Mouse (Mus musculus): ENCODE measurements around the gene Mlst8. TPM values are rescaled to one million over a fixed set of nuclear protein-coding genes. Genes with fewer than 3 reads are reported as not detected.

Mlst8 gene
- 20.4 and 22.8 TPM in 2 replicates for polyA plus RNA-seq (2011; ENCODE audit: insufficient read depth, insufficient read length, low read depth, missing spikeins)

GRCm38 (mm10) chr17:24478663-24479380, at the start of gene Mlst8:
Gene Mlst8, minus strand, starts transcription at chr17:24479078.
- H3K9me3 ChIP-seq (replicated peaks; ENCODE audit: control insufficient read depth, insufficient read depth, low read length, poor library complexity, severe bottlenecking), result no peaks in the 10 kb centered on the region
- H3K4me1 ChIP-seq (ENCODE audit: control insufficient read depth, insufficient read depth, low read length), result peaks cover 1% of the 10 kb centered on the region
- peak within 1 kb of the TSS; percentile 94 for H3K4me3 ChIP-seq (ENCODE audit: low read depth, low read length)
- peaks cover 5% of the 10 kb centered on the region; the same call in 1 of the 2 replicates for H3K36me3 ChIP-seq (ENCODE audit: control insufficient read depth, insufficient read depth, low read length, poor library complexity, severe bottlenecking)
- H3K27me3 ChIP-seq (ENCODE audit: control insufficient read depth, insufficient read depth, low read length, poor library complexity, severe bottlenecking), result no peaks in the 10 kb centered on the region
- TF ChIP-seq CTCF (IDR thresholded peaks at IDR 0.05; ENCODE audit: low read depth, low read length) (peak; percentile 92), POLR2A (IDR thresholded peaks at IDR 0.05; ENCODE audit: insufficient read depth, low read length) (peak; percentile 37), EP300 (IDR thresholded peaks at IDR 0.05; ENCODE audit: insufficient read depth, low read depth, low read length) (0 out of 2 replicates have a peak, but pooled peaks have one; percentile 34)
- H3K27ac ChIP-seq (ENCODE audit: insufficient read depth, low read length), result peak within 1 kb of the TSS; percentile 86
- H3K9ac ChIP-seq (ENCODE audit: low read depth, poor library complexity, severe bottlenecking), result peak within 1 kb of the TSS; percentile 70

- Histone ChIP-seq H3K9me3 (replicated peaks; ENCODE audit: control insufficient read depth, insufficient read depth, low read length, poor library complexity, severe bottlenecking) (no peaks in the 10 kb centered on the region), H3K27ac (ENCODE audit: insufficient read depth, low read length) (peak overlapping the region; percentile 96), H3K4me1 (ENCODE audit: control insufficient read depth, insufficient read depth, low read length) (no peaks in the 10 kb centered on the region), H3K27me3 (ENCODE audit: control insufficient read depth, insufficient read depth, low read length, poor library complexity, severe bottlenecking) (no peaks in the 10 kb centered on the region), H3K4me3 (ENCODE audit: low read depth, low read length) (peak overlapping the region; percentile 99), H3K36me3 (ENCODE audit: control insufficient read depth, insufficient read depth, low read length, poor library complexity, severe bottlenecking) (peaks cover 27% of the 10 kb centered on the region), H3K9ac (ENCODE audit: low read depth, poor library complexity, severe bottlenecking) (peak overlapping the region; percentile 98)
- TF ChIP-seq POLR2A (IDR thresholded peaks at IDR 0.05; ENCODE audit: insufficient read depth, low read length) (no peak), EP300 (IDR thresholded peaks at IDR 0.05; ENCODE audit: insufficient read depth, low read depth, low read length) (no peak), CTCF (IDR thresholded peaks at IDR 0.05; ENCODE audit: low read depth, low read length) (no peak)
These were observed 49.7 kb upstream of the Mlst8 start for GRCm38 (mm10) chr17:24528560-24528918.

- Histone ChIP-seq H3K9ac (ENCODE audit: low read depth, poor library complexity, severe bottlenecking) (peak within 1 kb of the TSS; percentile 98), H3K9me3 (replicated peaks; ENCODE audit: control insufficient read depth, insufficient read depth, low read length, poor library complexity, severe bottlenecking) (no peaks in the 10 kb centered on the region), H3K27me3 (ENCODE audit: control insufficient read depth, insufficient read depth, low read length, poor library complexity, severe bottlenecking) (no peaks in the 10 kb centered on the region), H3K27ac (ENCODE audit: insufficient read depth, low read length) (peak within 1 kb of the TSS; percentile 96), H3K4me1 (ENCODE audit: control insufficient read depth, insufficient read depth, low read length) (no peaks in the 10 kb centered on the region), H3K4me3 (ENCODE audit: low read depth, low read length) (peak within 1 kb of the TSS; percentile 99), H3K36me3 (ENCODE audit: control insufficient read depth, insufficient read depth, low read length, poor library complexity, severe bottlenecking) (peaks cover 27% of the 10 kb centered on the region)
- TF ChIP-seq POLR2A (IDR thresholded peaks at IDR 0.05; ENCODE audit: insufficient read depth, low read length) (peak; percentile 100), CTCF (IDR thresholded peaks at IDR 0.05; ENCODE audit: low read depth, low read length) (no peak)
These were observed 49.1 kb upstream of the Mlst8 start, which contains the start of gene Traf7 for GRCm38 (mm10) chr17:24527723-24528559. Gene Traf7, minus strand, starts transcription at chr17:24527938.

- Histone ChIP-seq H3K36me3 (ENCODE audit: control insufficient read depth, insufficient read depth, low read length, poor library complexity, severe bottlenecking) (peaks cover 27% of the 10 kb centered on the region), H3K27me3 (ENCODE audit: control insufficient read depth, insufficient read depth, low read length, poor library complexity, severe bottlenecking) (no peaks in the 10 kb centered on the region), H3K9me3 (replicated peaks; ENCODE audit: control insufficient read depth, insufficient read depth, low read length, poor library complexity, severe bottlenecking) (no peaks in the 10 kb centered on the region), H3K27ac (ENCODE audit: insufficient read depth, low read length) (no peak overlapping the region), H3K4me3 (ENCODE audit: low read depth, low read length) (peak overlapping the region; percentile 99), H3K9ac (ENCODE audit: low read depth, poor library complexity, severe bottlenecking) (peak overlapping the region; percentile 91), H3K4me1 (ENCODE audit: control insufficient read depth, insufficient read depth, low read length) (no peaks in the 10 kb centered on the region)
- no peak for TF ChIP-seq POLR2A (IDR thresholded peaks at IDR 0.05; ENCODE audit: insufficient read depth, low read length)
- no peak for TF ChIP-seq CTCF (IDR thresholded peaks at IDR 0.05; ENCODE audit: low read depth, low read length)
- no peak for TF ChIP-seq EP300 (IDR thresholded peaks at IDR 0.05; ENCODE audit: insufficient read depth, low read depth, low read length)
These were observed 48.4 kb upstream of the Mlst8 start for GRCm38 (mm10) chr17:24527315-24527714.

- H3K27me3 ChIP-seq (ENCODE audit: control insufficient read depth, insufficient read depth, low read length, poor library complexity, severe bottlenecking), result no peaks in the 10 kb centered on the region
- no peak overlapping the region for H3K4me3 ChIP-seq (ENCODE audit: low read depth, low read length)
- H3K9ac ChIP-seq (ENCODE audit: low read depth, poor library complexity, severe bottlenecking), result no peak overlapping the region
- H3K9me3 ChIP-seq (replicated peaks; ENCODE audit: control insufficient read depth, insufficient read depth, low read length, poor library complexity, severe bottlenecking), result no peaks in the 10 kb centered on the region
- TF ChIP-seq EP300 (IDR thresholded peaks at IDR 0.05; ENCODE audit: insufficient read depth, low read depth, low read length) (no peak), CTCF (IDR thresholded peaks at IDR 0.05; ENCODE audit: low read depth, low read length) (no peak), POLR2A (IDR thresholded peaks at IDR 0.05; ENCODE audit: insufficient read depth, low read length) (no peak)
- H3K27ac ChIP-seq (ENCODE audit: insufficient read depth, low read length), result no peak overlapping the region
- no peaks in the 10 kb centered on the region for H3K4me1 ChIP-seq (ENCODE audit: control insufficient read depth, insufficient read depth, low read length)
- H3K36me3 ChIP-seq (ENCODE audit: control insufficient read depth, insufficient read depth, low read length, poor library complexity, severe bottlenecking), result peaks cover 15% of the 10 kb centered on the region
These were observed 45.9 kb upstream of the Mlst8 start for GRCm38 (mm10) chr17:24524734-24525133.
